Mouse (Mus musculus): ENCODE results near the gene Maml3. TPM values are rescaled to one million over a fixed set of nuclear protein-coding genes. Genes with fewer than 3 reads are reported as not detected.

The Maml3 gene
- polyA plus RNA-seq, 1 experiment from 2014 or later: 7.7 TPM

- no peak overlapping the region for H3K4me2 ChIP-seq
- no peak overlapping the region for H3K9ac ChIP-seq
- H3K4me3 ChIP-seq: no peak overlapping the region
- H3K36me3 ChIP-seq (replicated peaks): no peaks in the 10 kb centered on the region
- H3K27me3 ChIP-seq (replicated peaks): no peaks in the 10 kb centered on the region
- no peak for ATAC-seq (replicated peaks)
- no peak overlapping the region for H3K27ac ChIP-seq
- no peaks in the 10 kb centered on the region for H3K9me3 ChIP-seq
- H3K4me1 ChIP-seq: no peaks in the 10 kb centered on the region
- WGBS: 94% methylated on average over 13 of the region's 13 CpGs
Measured at GRCm38 (mm10) chr3:51934531-51935485, 170.1 kb downstream of the Maml3 start.

- H3K27me3 ChIP-seq (replicated peaks): no peaks in the 10 kb centered on the region
- H3K9ac ChIP-seq: no peak overlapping the region
- peaks cover 14% of the 10 kb centered on the region; the same call in 1 of the 2 replicates for H3K4me1 ChIP-seq
- WGBS: 73% methylated on average over 14 of the region's 14 CpGs
- no peaks in the 10 kb centered on the region for H3K9me3 ChIP-seq
- H3K4me2 ChIP-seq: no peak overlapping the region
- no peak overlapping the region for H3K4me3 ChIP-seq
- no peak for ATAC-seq (replicated peaks)
- H3K27ac ChIP-seq: no peak overlapping the region
- no peaks in the 10 kb centered on the region for H3K36me3 ChIP-seq (replicated peaks)
Measured at GRCm38 (mm10) chr3:51928188-51928587, 176.7 kb downstream of the Maml3 start.

DNA sequence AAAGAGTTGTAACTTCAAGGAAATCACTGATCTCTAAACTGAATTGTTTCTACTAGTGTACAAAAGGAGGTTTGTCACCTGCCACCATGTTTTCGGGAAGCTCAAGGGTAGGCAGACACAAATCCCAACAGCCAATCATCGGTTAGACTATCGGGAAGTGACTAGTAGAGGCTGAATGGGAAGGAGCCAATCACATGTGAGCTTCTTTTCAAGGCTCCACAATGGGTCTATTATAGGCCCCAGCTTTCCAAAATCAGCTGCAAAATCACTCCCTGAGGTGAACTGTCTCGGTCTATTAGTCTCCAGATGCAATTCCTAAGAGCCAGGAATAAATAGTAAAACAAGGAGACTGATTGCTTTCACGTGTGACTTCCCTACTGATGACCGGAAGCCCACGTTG is 177.3 kb downstream of the Maml3 start:
- no peaks in the 10 kb centered on the region for H3K36me3 ChIP-seq (replicated peaks)
- H3K4me1 ChIP-seq: peaks cover 14% of the 10 kb centered on the region; the same call in 1 of the 2 replicates
- H3K9me3 ChIP-seq: no peaks in the 10 kb centered on the region
- H3K27ac ChIP-seq: no peak overlapping the region
- H3K4me3 ChIP-seq: no peak overlapping the region
- no peak overlapping the region for H3K9ac ChIP-seq
- H3K4me2 ChIP-seq: no peak overlapping the region
- H3K27me3 ChIP-seq (replicated peaks): no peaks in the 10 kb centered on the region
- no peak for ATAC-seq (replicated peaks)
- WGBS: 70% methylated on average over 7 of the region's 7 CpGs

DNA sequence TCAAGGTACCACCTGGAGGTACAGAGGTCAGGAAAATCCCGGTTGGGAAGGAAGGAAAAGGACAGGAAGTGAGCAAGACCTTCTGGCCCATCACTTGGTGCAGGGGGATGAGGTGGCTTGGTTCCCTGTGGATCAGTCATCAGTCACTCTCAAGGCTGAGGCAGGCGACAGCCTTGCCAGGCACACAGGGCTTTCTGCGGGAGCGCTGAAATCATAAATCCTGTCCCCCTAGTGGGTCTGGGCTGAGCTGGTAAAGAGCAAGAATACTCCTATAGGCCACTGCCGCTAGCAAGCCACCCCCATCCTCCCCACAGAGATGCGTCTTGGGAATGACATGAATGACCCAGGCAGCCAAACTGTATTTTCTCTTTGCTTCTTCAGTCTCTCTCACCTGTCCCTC is 177.8 kb downstream of the Maml3 start:
- Histone ChIP-seq H3K4me2 (no peak overlapping the region), H3K27me3 (replicated peaks) (no peaks in the 10 kb centered on the region), H3K27ac (no peak overlapping the region), H3K4me3 (no peak overlapping the region), H3K4me1 (peaks cover 14% of the 10 kb centered on the region; the same call in 1 of the 2 replicates), H3K36me3 (replicated peaks) (no peaks in the 10 kb centered on the region), H3K9me3 (no peaks in the 10 kb centered on the region), H3K9ac (no peak overlapping the region)
- 62% methylated on average over 6 of the region's 6 CpGs for WGBS
- ATAC-seq (replicated peaks): no peak

GRCm38 (mm10) chr3:51925758-51926157 is 179.1 kb downstream of the Maml3 start:
- no peak overlapping the region for H3K27ac ChIP-seq
- no peaks in the 10 kb centered on the region for H3K27me3 ChIP-seq (replicated peaks)
- WGBS: 72% methylated on average over 2 of the region's 2 CpGs
- peaks cover 14% of the 10 kb centered on the region; the same call in 1 of the 2 replicates for H3K4me1 ChIP-seq
- H3K4me2 ChIP-seq: no peak overlapping the region
- no peak overlapping the region for H3K9ac ChIP-seq
- ATAC-seq (replicated peaks): no peak
- H3K9me3 ChIP-seq: no peaks in the 10 kb centered on the region
- no peak overlapping the region for H3K4me3 ChIP-seq
- H3K36me3 ChIP-seq (replicated peaks): no peaks in the 10 kb centered on the region

- no peak for ATAC-seq (replicated peaks)
- Histone ChIP-seq H3K4me1 (peaks cover 14% of the 10 kb centered on the region; the same call in 1 of the 2 replicates), H3K9me3 (no peaks in the 10 kb centered on the region), H3K4me2 (no peak overlapping the region), H3K4me3 (no peak overlapping the region), H3K9ac (no peak overlapping the region), H3K27ac (0 out of 2 replicates have a peak overlapping the region, but pooled peaks have one; percentile 9), H3K27me3 (replicated peaks) (no peaks in the 10 kb centered on the region), H3K36me3 (replicated peaks) (no peaks in the 10 kb centered on the region)
- WGBS: 82% methylated on average over 5 of the region's 5 CpGs
Measured at GRCm38 (mm10) chr3:51924636-51925035, 180.2 kb downstream of the Maml3 start.

GRCm38 (mm10) chr3:51923800-51924199 is 181.1 kb downstream of the Maml3 start:
- H3K9ac ChIP-seq: no peak overlapping the region
- H3K4me1 ChIP-seq: peaks cover 14% of the 10 kb centered on the region; the same call in 1 of the 2 replicates
- ATAC-seq (replicated peaks): 0 out of 2 replicates have a peak, but pooled peaks have one; percentile 32
- no peaks in the 10 kb centered on the region for H3K36me3 ChIP-seq (replicated peaks)
- WGBS: 57% methylated on average over 6 of the region's 6 CpGs
- H3K27ac ChIP-seq: 0 out of 2 replicates have a peak overlapping the region, but pooled peaks have one; percentile 31
- H3K9me3 ChIP-seq: no peaks in the 10 kb centered on the region
- H3K4me2 ChIP-seq: no peak overlapping the region
- no peak overlapping the region for H3K4me3 ChIP-seq
- no peaks in the 10 kb centered on the region for H3K27me3 ChIP-seq (replicated peaks)

DNA sequence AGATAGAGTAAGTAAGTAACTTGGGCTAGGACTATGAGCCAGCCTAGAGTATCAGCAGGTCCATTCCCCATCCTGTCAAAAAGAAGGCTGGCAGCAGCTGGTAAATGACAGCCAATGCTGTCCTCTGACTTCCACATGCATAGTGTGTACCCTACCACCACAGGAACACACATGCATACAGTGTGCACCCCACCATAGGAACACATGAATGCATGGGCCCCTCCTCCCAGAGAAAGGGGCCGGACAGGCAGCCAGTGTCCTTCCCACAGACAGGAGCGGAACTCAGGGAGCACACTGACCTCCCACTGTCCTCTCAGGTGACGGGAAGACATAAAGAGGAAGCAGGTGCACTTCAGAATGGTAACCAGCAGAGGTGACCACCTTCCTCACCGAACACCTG is 188.0 kb downstream of the Maml3 start:
- 90% methylated on average over 4 of the region's 4 CpGs for WGBS
- no peaks in the 10 kb centered on the region for H3K9me3 ChIP-seq
- peaks cover 12% of the 10 kb centered on the region for H3K4me1 ChIP-seq
- H3K36me3 ChIP-seq (replicated peaks): no peaks in the 10 kb centered on the region
- no peak overlapping the region for H3K9ac ChIP-seq
- no peak overlapping the region for H3K27ac ChIP-seq
- H3K27me3 ChIP-seq (replicated peaks): no peaks in the 10 kb centered on the region
- peak; percentile 46 for ATAC-seq (replicated peaks)
- no peak overlapping the region for H3K4me2 ChIP-seq
- no peak overlapping the region for H3K4me3 ChIP-seq

DNA sequence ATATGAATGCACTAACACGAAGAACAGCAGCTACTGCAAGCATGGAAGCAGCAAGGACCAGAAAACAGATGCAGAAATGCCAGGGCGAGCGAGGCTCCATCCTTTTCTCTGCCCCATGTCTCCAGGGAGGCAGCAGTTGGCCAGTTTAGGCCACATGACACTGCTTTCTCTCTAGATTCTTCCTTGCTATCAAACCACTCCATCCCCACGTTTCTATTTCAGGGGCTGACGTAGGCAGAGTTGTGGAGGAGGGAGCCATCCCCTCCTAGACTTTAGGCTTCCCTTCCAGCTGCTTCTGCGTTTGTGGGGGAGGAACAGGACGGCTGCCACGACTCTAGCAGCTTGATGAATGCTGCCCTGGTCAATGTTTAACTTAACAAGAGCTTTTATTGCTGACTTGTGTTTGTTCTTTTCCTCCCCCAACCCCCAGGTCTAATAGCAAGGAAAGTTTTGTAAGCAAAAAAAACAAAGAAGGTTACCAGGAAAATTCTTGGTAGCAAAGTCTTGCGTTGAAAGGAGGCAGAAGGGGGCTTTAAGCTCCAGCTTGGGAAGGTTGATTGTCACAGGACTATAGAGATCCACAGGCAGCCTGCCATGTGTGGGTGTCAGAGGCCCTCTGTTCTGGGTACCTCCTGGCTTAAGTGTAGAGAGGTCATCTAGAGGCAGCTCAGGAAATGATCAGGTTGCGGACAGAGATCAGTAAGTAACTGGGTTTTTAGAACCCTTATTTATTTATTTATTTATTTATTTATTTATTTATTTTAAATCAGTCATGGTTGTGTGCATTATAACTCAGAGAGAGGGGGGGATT is 188.6 kb downstream of the Maml3 start:
- H3K27me3 ChIP-seq (replicated peaks): no peaks in the 10 kb centered on the region
- no peak overlapping the region for H3K9ac ChIP-seq
- H3K9me3 ChIP-seq: no peaks in the 10 kb centered on the region
- H3K4me2 ChIP-seq: no peak overlapping the region
- H3K4me3 ChIP-seq: no peak overlapping the region
- H3K4me1 ChIP-seq: peaks cover 12% of the 10 kb centered on the region
- H3K27ac ChIP-seq: no peak overlapping the region
- peak; percentile 22; the same call in 1 of the 2 replicates for ATAC-seq (replicated peaks)
- 38% methylated on average over 10 of the region's 10 CpGs for WGBS
- no peaks in the 10 kb centered on the region for H3K36me3 ChIP-seq (replicated peaks)

DNA sequence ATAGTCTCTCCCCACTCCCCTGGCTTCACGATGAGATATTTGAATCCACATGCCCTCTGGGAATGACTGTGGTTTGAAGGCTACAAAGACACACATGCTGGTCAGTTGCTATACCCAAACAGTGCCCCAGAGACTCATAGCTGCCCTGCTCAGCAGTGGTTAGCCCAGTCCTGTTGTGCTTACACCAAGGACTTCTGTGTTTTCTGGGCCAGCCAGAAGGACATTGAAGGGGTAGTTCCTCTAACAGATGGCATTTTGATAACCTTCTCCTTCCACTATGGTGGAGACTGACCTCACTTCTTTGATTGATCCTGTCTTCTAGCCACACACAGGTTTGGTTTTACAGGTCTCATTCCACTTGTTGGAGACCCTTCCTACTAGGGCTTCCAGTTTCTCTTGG is 189.5 kb downstream of the Maml3 start:
- no peak overlapping the region for H3K4me3 ChIP-seq
- no peaks in the 10 kb centered on the region for H3K36me3 ChIP-seq (replicated peaks)
- no peaks in the 10 kb centered on the region for H3K9me3 ChIP-seq
- peaks cover 12% of the 10 kb centered on the region for H3K4me1 ChIP-seq
- no peak overlapping the region for H3K4me2 ChIP-seq
- H3K27ac ChIP-seq: no peak overlapping the region
- no peak for ATAC-seq (replicated peaks)
- no peak overlapping the region for H3K9ac ChIP-seq
- no peaks in the 10 kb centered on the region for H3K27me3 ChIP-seq (replicated peaks)
- WGBS: 94% methylated on average over 1 of the region's 1 CpGs

GRCm38 (mm10) chr3:51914900-51915299 is 190.0 kb downstream of the Maml3 start:
- H3K4me1 ChIP-seq: peaks cover 12% of the 10 kb centered on the region
- ATAC-seq (replicated peaks): no peak
- H3K36me3 ChIP-seq (replicated peaks): no peaks in the 10 kb centered on the region
- no peak overlapping the region for H3K9ac ChIP-seq
- H3K4me2 ChIP-seq: no peak overlapping the region
- H3K9me3 ChIP-seq: no peaks in the 10 kb centered on the region
- 89% methylated on average over 4 of the region's 4 CpGs for WGBS
- no peaks in the 10 kb centered on the region for H3K27me3 ChIP-seq (replicated peaks)
- H3K4me3 ChIP-seq: no peak overlapping the region
- H3K27ac ChIP-seq: no peak overlapping the region

DNA sequence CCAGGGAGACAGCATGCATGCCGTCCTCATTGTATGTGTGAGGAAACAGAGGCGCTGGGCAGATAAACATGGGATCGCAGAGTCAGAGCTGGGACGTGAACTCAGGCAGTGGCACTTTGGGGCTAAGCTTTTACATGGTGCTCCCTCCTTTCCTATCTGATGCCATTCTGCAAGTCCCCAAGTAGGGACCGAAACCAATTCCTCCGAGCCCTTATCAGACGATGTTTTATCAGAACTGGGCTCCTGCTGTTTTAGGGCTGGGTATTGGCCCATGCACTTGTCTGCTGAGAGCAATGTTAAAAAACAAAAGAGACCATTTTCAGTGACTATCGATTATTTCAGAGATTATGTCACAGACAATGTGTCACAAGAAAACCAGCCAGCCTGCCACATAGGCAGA is 191.4 kb downstream of the Maml3 start:
- Histone ChIP-seq H3K27me3 (replicated peaks) (no peaks in the 10 kb centered on the region), H3K4me2 (no peak overlapping the region), H3K9me3 (no peaks in the 10 kb centered on the region), H3K27ac (no peak overlapping the region), H3K9ac (no peak overlapping the region), H3K4me1 (peaks cover 13% of the 10 kb centered on the region), H3K36me3 (replicated peaks) (no peaks in the 10 kb centered on the region), H3K4me3 (no peak overlapping the region)
- 79% methylated on average over 8 of the region's 8 CpGs for WGBS
- ATAC-seq (replicated peaks): no peak

Data from midbrain, embryonic 15.5 days (tissue).